Mouse (Mus musculus): ENCODE results near the gene Dnah1. TPM values are rescaled to one million over a fixed set of nuclear protein-coding genes. Genes with fewer than 3 reads are reported as not detected.

The Dnah1 gene
- total RNA-seq (2021) = 1 to 10 TPM; 3.8 to 4.8 TPM

DNA sequence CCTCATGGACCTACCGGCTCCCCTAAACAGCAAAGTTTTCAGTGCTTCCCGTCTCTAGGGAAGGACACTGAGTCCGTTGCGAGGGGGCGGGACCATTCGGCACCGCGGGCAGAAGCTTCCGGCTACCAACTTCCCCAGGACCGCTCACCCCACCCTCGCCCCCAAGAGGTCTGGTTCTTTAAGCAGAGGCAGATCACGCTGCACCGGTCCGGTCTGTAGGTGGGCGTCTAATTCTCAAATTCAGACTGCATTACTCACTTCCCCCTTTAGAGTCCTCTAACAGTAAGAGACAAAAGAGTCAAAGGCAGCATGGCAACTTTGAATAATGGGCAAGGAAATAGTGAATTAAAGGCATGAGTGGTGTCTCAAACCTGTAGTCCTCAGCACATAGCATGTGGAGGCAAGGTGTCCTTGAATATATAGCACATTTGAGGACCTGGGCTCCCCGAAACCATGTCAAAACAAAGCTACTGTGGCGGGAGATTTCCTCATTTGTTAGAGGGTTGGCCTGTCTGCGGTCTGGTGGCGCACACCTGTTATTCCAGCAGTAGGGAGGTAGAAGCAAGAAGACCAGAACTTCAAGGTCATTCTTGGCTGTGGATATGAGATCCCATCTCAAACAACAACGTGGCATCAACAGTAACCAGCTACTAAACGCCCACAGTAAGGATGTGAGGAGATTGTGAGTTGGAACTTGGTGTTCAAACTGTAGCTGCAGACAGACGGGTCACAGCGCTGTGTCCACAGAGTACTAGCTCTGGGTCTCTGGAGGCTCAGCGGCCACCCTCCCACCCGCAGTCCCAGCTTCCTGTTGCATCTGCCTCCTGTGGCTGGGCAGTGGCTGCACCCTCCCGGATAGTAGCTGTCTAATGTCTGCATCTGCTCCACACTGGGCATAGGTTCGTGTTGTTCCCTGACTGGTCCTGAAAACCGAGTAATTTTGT lies at the start of gene Dnah1:
Gene Dnah1, minus strand, starts transcription at position 48 of the 944 bp plus-strand sequence.
- DNase-seq = no peak

DNA sequence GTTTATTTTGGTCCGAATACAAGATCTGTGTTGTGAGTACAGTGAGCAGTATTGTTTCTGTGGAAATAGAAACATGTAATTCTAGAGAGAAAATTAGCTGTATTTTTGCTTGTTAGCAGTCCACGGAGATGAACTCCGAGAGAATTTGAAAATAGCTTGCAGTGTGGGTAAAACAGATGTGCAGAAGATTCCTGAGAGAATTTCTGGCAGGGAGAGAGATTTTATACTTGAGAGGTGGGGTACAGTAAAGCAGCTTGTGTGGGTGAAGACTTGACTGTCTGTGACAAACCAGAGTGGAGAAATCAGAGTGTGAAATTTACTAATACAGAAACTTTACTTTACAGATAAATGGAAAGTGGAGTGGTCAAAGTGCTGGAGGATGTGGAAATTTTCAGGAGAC lies 45.7 kb upstream of the Dnah1 start:
- no peak for DNase-seq

DNA sequence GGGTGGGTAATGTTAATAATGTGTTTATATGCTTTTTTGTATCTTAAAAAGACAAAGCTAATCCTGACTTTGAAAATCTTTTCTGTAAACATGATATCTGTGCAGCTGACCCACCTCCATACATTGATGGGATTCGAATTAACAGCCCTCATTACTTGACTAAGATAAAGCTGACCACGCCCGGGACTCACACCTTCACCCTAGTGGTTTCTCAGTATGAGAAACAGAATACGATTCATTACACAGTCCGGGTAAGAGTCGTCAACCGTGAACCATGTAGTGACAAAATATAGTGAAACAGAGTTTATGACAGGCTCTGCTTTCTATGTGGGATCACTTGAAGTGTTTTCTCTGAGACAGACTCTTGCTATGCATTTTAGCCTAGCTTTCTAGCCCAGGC lies 44.3 kb upstream of the Dnah1 start:
- DNase-seq = no peak

DNA sequence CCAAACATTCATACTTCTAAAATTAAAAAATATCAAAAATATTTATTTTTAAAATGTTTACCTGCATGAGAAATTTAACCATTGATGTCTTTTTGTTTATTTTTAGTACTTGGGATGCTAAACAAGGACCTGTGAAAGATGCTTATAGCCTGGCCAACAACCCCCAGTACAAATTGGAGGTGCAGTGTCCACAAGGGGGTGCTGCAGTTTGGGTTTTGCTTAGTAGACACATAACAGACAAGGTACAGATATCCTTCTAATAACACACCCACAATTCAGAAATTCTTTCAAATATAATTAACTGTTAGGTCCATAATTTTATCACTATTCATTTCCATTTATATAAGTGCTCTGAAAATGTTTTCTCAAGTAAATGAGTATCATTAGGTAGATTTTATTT lies 41.7 kb upstream of the Dnah1 start:
- DNase-seq = peak in 1 of 2 experiments; percentile 46

DNA sequence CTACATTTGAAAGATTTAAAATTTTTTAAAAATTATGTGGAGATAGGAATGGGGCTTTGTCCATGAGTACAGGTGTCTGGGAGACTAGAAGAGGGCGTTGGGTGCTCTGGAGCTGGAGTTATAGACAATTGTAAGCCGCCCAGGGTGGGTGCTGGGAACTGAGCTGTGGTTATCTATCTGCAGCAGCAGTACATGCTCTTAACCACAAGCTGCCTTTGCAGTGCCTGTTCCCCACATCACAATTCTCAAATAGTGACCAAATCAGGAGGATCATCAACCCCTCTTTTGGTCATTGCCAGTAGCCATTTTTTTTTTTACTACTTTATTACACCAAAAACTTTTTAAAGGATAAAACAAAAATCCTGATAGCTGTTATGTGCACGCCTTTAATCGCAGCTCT lies 40.9 kb upstream of the Dnah1 start:
- no peak for DNase-seq

DNA sequence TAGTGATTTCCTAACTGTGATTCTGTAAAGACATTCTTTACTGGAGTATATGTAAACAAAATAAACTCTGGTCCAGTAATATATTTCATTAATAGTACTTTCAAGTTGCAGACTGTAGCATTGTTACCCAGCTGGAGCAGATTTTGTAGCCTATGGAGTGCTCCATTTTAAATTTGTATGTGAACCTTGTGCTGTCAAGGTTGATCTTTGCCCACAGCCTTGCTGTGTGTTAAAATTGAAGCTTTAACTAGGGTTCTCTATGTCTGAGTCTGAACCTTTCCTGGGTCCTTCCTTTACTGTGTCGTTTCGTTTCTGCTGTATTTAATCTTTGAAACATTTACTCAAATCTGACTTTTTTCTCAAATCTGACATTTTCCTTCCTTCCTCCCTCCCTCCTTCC lies 38.5 kb upstream of the Dnah1 start:
- no peak for DNase-seq

DNA sequence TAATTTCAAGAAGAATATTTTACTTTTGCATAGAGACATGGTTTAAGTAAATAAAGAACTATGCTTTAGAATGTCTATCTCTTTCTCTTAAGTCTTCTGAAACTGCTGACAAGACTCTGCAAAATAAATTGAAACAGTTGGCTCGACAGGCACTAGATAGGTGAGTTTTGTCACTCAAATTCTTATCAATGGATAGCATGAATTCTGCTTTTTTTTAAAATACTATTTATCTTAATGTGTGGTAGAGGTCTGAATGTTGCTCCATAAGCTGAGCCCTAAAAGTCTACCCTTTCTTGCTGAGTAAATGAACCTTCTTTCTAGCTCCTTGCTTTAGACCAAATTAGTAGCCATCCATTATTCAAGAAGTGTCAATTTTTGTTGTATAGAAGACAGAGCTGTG lies 21.7 kb upstream of the Dnah1 start:
- DNase-seq = no peak

DNA sequence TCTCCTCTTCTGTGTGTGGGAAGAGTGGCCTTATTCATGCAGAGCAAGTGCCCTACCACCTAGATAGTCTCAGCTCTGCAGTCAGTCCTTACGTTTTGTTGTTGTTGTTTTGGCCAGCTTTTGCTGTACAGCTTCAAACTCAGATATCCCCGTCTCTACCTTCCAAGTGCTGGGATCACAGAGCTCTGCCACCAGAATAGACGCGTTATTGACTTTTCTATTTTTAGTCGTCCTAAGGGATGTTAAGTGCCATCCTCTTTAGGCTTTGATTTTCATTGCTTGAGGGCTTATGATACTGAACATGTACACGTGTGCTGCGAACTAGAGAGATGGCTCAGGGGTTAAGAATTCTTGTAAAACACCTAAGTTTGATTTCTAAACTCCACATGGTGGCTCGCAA lies 19.5 kb upstream of the Dnah1 start:
- no peak for DNase-seq

DNA sequence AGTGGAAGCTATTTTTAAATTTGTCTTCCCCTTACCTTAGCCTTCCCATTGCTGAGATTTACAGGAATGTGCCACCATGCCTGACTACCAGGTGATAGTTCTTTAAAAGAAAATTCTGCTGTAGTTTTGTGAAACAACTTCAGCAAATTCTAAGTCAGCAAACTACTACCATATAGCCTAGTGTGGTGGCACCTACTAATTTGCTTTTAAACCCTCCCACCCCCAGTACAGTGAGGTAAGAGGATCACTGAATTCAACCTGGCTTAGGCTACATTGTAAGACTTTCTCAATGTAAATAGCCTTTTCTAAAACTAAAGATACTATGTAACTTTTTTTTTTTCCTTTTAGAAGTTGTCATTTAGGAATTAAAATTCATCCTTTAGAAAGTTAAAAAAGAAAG lies 14.3 kb upstream of the Dnah1 start:
- DNase-seq = no peak

DNA sequence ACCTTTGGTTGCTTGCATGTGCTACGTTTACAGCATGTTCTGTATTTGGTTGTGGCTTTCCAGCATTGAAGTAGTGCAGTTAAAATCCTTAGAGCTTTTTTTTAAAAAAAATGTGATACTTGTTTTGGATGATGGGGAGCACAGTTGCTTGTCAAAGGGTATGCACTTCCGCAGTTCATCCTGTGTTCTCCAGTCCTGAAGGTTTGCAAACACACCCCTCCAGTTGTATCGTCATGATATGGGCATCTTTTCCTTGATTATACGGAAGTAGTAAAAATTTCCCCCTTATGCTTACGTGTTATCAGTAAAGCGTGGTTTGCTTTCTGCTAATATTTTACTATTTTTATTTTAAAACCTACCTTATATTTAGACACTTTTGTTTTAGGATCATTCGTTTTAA lies 13.7 kb upstream of the Dnah1 start:
- no peak for DNase-seq

DNA sequence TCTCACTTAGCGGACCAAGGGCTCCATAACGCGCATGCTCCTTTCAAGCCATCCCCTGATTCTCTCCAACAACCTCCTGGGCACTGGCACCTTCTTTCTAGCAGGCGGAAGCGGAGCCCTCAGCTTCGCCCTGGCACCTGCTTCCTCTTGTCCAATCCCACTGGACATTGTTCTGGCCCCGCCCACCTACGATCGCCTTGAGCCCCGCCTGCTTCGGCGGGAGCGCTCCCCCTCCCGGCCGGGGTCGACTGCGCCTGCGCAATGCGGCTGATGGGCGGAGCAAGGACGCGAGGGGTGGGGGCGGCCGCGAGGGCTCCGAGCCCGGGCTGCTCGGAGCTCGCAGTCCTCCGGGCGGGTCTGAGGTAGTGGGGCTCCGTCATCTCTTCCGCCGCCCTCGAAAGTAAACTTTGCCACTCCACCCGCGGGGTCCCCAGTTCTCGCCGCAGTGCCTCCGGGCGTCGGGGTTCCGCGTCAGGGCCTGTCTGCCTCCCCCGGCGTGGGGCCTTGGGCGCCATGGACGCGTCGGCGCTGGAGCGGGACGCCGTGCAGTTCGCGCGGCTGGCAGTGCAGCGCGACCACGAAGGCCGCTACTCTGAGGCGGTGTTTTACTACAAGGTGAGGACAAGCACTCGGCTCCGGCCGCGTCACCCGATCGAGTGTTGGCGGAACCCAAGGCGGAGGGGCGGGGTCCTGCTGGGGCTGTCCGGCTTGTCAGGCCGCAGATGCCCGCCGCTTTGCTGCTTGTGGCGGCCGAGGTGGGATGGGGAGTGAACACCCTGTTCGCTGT lies 12.9 kb upstream of the Dnah1 start, which contains the start of gene Capn7:
Gene Capn7, plus strand, starts transcription at position 270 of the 787 bp plus-strand sequence.
- DNase-seq = peak; percentile 96 to 98

DNA sequence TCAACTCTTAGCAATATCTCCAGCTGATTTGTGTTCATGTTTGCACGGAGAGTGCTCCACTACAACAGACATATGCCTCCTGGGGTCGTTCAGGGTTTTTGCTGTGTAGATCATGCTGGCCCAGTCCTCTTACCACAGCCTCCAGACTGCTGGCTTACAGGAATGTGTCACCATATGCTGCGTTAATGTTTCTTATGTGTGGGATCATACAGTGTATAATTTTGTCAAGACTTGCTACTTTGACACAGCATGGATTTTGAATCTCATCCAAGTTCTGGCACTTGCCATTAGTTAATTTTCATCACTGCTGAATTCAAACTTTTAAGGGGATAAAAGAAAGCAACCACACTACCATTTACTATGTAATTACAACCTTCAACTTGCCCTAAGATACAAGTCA lies 12.1 kb upstream of the Dnah1 start:
- DNase-seq = no peak

DNA sequence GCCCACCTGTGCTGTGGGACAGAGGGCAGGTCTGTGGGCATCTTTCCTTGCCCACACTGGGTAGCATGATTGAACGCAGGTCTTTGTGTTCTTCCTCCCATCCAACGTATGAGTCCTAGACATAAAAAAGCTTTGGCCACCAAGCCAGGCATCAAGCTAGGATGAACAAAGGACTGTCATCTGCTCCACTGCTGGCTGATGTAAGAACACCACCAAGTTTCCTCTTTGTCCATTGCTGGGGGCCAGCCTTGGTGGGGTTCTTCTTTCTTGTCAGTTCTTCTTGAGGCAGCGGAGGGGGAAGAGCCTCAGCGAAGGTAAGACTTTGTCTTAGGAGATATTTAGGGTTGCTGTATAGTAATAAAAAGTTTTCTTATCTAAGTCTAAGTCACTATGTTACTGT lies 7.3 kb upstream of the Dnah1 start:
- no peak for DNase-seq

DNA sequence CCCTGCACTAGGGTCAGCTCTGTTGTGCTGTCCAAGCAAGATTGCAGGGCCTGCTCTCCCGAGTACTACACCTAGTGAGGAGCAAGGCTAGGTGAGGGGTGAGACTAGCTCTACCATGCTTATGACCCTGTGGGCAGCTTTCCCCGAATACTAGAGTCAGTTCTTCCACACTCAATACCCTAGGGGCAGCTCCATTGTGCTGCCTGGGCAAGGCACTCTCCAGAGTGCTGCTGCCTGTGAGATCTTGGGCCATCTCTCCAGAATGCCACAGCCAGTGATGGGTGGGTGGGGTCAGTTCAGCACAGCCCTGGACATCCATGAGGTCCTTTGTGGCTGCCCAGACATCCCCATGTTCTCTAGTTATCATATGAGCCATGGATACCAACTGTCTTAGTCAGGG lies 6.0 kb upstream of the Dnah1 start:
- no peak for DNase-seq

DNA sequence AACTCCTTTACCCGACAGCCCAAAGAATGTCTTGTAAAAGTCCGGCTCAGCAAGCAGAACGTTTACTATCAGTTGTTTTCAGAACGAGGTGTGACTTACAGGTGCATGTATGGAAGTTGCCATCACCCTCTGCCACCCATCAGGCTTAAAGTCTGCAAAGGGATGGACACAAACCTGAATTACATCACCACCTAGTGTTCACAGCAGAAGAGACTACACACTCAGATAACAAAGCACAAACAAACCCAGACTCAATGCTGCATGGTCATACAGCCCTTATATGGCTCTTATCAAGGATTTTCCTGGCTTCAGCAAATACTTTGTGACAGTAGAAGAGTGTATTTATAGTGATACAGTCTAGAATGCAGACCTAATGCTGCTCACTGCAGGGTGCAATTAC lies 4.0 kb upstream of the Dnah1 start:
- DNase-seq = no peak

DNA sequence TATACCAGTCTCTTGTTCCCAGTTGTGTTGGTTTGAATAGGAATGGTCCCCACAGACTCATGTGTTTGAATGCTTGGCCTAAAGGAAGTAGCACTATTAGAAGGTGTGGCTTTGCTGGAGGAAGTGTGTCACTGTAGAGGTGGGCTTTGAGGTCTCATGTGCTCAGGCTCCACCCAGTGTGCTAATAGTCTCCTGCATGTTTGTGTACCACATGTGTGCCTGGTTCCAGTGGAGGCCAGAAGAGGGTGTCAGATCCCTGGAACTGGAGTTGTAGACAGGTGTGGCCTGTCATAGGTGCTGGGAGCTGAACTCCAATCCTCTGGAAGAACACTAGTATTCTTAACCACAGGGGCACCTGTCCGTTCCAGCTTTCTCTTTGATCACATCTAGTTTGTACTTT lies 3.5 kb upstream of the Dnah1 start:
- no peak for DNase-seq

DNA sequence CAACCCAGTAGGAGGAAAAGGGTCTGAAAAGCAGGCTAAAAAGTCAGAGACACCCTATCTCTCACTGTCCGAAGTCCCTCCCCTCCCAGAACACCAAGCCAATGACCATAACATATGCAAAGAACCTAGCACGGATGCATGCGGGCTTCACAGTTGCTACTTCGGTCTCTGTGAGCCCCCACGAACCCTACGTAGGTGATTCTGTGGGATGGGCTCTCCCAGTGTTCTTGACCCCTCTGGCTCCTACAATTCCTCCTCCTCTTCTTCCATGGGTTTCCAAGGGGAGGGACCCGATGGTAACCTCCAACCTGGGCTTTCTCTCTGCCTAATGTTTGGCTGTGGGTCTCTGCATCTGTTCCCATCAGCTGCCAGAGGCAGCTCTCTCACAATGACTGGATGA lies 3.1 kb upstream of the Dnah1 start:
- no peak for DNase-seq

DNA sequence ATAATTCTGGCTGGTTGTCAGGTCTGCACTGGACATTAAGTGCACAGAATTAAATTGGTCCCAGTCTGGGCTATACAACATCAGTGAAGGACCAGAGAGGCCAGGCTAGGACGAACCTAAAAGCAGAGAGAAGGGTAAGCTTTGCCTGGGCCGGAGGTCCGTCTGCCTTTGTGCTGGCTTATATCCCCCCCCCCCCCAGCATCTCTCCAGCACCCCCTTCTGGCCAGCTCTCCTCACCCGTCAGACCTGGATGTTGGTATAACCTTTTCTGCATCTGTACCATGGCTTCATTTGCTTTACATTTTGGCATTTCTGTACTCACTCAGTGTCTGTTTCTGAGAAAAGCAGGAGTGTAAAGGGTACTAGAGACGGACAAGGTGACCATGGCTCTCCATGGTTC lies 1.9 kb upstream of the Dnah1 start:
- no peak for DNase-seq

DNA sequence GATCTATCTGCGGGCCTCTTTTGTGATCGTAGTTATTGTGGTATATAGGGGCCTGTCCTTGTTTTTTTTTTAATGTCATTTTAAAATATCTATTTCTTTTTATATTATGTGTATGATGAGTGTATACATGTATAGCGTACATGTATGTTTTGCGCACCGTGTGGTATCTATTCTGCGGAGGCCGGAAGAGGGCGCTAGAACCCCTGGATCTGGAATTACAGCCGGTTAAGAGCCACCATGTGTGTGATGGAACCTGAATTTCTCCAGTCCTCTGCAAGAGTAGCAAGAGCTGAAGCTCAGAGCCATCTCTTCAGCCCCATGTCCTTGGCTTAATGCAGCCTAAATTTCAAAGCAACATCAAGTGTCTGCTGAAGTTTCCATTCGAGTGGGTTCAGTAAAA lies 1.2 kb upstream of the Dnah1 start:
- no peak for DNase-seq

DNA sequence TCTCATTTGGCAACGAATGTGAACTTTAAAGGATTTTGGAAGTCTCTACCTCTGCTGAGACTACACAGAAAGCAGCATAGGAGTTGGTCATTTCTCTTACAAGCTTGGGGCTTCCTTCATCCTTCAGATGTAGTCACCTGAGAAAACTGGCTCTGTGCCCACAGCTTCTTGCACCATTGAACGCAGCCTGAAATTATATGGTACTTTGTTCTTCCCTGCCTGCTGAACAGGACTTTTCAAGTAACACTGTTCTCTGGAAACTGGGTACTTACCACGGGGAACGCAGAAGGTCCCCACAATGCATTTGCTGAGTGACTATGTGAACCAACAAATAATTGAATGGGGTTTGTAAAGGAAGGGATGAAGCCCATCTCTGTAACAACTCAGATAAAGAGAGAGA lies 507 bp downstream of the Dnah1 start:
- DNase-seq = no peak

DNA sequence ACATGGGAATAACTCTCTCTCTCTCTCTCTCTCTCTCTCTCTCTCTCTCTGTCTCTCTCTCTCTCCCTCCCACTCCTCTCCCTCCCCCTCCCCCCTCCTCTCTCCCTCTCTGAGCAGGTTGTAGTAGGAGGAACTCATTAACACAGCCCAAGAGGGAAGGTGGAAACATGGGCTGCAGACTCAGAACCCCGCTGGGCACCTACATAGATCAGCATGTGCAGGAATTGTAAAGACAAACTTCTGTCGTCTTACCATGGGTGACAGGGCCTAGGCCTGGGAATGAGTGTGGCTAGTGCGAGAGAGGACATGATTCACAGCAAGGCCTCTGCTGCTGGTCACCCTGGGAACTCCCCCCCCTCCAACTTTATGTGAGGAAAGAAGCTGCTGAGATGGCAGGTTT lies 1.5 kb downstream of the Dnah1 start:
- no peak for DNase-seq

DNA sequence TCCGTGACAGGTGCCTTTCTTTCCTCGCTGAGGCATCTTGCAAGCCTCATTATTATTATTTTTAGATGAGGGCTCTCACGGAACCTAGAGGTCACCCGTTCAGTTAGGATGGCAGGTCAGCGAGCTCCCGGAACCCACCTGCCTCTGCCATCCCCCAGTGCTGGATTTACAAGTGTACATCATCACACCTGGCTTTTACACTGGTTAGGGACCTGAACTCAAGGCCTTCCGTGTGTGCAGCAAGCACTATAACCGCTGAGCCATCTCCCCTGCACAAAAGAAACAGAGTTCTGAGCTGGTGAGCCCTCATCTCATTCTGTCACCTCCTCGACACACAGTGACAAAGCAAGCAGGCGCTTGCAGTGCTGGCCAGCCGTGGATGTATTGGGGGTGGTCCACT lies 2.5 kb downstream of the Dnah1 start:
- DNase-seq = no peak

DNA sequence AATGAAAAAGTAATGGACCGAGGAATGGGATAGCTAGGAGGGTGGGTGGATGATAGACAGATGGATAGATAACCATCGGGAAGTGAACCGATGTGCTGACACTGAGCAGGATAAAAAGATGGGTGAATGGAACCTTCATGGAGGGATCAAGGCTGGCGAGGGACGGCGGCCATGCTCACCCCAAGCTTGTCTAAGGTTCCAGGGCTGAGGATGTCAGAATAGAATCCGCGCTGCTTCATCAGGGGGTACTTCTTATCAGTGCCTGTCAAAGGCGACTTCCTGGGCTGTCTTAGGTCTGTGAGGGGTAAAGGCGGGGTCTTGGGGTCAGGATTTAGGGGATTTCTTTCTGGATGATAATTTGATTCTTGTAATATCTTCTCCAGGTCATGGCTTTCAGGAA lies 4.2 kb downstream of the Dnah1 start:
- no peak for DNase-seq

DNA sequence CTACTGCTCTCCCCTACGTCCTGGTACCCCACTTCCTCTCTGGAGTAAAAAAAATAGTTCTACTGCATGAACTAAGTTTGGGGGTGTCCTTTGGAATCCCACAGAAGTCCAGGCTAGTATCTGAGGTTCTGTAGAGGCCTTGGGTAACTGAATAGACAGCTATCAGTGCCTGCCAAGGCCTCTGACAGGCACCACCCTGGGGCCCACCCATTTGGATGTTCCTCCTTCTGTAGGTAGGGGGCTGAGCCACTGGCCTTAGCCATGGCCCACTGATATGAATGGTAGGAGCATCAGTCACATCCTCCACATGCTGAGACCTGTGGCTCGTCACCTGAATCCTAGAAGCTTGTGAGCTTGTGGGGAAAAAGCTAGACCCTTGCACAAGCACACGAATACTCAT lies 5.9 kb downstream of the Dnah1 start:
- no peak for DNase-seq
